Mouse (Mus musculus): ENCODE data around the gene Trpc6. TPM values are rescaled to one million over a fixed set of nuclear protein-coding genes. Genes with fewer than 3 reads are reported as not detected.

Trpc6 gene
- total and polyA plus RNA-seq, 2 experiments, result not detected

- 4% methylated on average over 1 of the region's 1 CpGs for WGBS
- DNase-seq (ENCODE audit: extremely low read depth, low read depth, low spot score), result no peak
- no peaks in the 10 kb centered on the region for H3K36me3 ChIP-seq (ENCODE audit: control insufficient read depth, insufficient read depth, low read length)
- no peak for TF ChIP-seq POLR2A (IDR thresholded peaks at IDR 0.05; ENCODE audit: extremely low read depth, insufficient read depth, low read length)
- no peak for TF ChIP-seq CTCF (IDR thresholded peaks at IDR 0.05; ENCODE audit: low read depth, low read length)
- no peaks in the 10 kb centered on the region for H3K4me1 ChIP-seq (ENCODE audit: control insufficient read depth, insufficient read depth, low read length)
- no peak overlapping the region for H3K27ac ChIP-seq (replicated peaks; ENCODE audit: insufficient read depth, low read depth, low read length)
- no peaks in the 10 kb centered on the region for H3K79me2 ChIP-seq (ENCODE audit: control insufficient read depth, insufficient read depth, low read length)
- H3K9ac ChIP-seq (ENCODE audit: low read depth, low read length), result no peak overlapping the region
- no peaks in the 10 kb centered on the region for H3K27me3 ChIP-seq (ENCODE audit: control insufficient read depth, insufficient read depth, low read length)
- H3K4me3 ChIP-seq (ENCODE audit: insufficient read depth, low read depth, low read length), result no peak overlapping the region
These were observed 53.1 kb downstream of the Trpc6 start for GRCm38 (mm10) chr9:8597089-8597488.

- no peaks in the 10 kb centered on the region for H3K27me3 ChIP-seq (ENCODE audit: control insufficient read depth, insufficient read depth, low read length)
- H3K4me3 ChIP-seq (ENCODE audit: insufficient read depth, low read depth, low read length), result no peak overlapping the region
- TF ChIP-seq POLR2A (IDR thresholded peaks at IDR 0.05; ENCODE audit: extremely low read depth, insufficient read depth, low read length) (no peak), CTCF (IDR thresholded peaks at IDR 0.05; ENCODE audit: low read depth, low read length) (no peak)
These were observed 63.0 kb downstream of the Trpc6 start for GRCm38 (mm10) chr9:8606816-8607491.

GRCm38 (mm10) chr9:8634344-8634743 lies 90.4 kb downstream of the Trpc6 start:
- H3K4me3 ChIP-seq (ENCODE audit: insufficient read depth, low read depth, low read length), result no peak overlapping the region
- H3K4me1 ChIP-seq (ENCODE audit: control insufficient read depth, insufficient read depth, low read length), result no peaks in the 10 kb centered on the region
- no peaks in the 10 kb centered on the region; the same call in 1 of the 2 replicates for H3K27me3 ChIP-seq (ENCODE audit: control insufficient read depth, insufficient read depth, low read length)
- H3K9ac ChIP-seq (ENCODE audit: low read depth, low read length), result no peak overlapping the region
- WGBS, result 75% methylated on average over 2 of the region's 2 CpGs
- no peak for TF ChIP-seq POLR2A (IDR thresholded peaks at IDR 0.05; ENCODE audit: extremely low read depth, insufficient read depth, low read length)
- no peak for TF ChIP-seq CTCF (IDR thresholded peaks at IDR 0.05; ENCODE audit: low read depth, low read length)
- no peaks in the 10 kb centered on the region for H3K79me2 ChIP-seq (ENCODE audit: control insufficient read depth, insufficient read depth, low read length)
- no peak for DNase-seq (ENCODE audit: extremely low read depth, low read depth, low spot score)
- no peaks in the 10 kb centered on the region for H3K36me3 ChIP-seq (ENCODE audit: control insufficient read depth, insufficient read depth, low read length)
- no peak overlapping the region for H3K27ac ChIP-seq (replicated peaks; ENCODE audit: insufficient read depth, low read depth, low read length)

More at GRCm38 (mm10) chr9:8606816-8607491, 63.0 kb downstream of the Trpc6 start:
- no peak for DNase-seq (ENCODE audit: extremely low read depth, low read depth, low spot score)
- H3K79me2 ChIP-seq (ENCODE audit: control insufficient read depth, insufficient read depth, low read length), result no peaks in the 10 kb centered on the region
- no peaks in the 10 kb centered on the region for H3K36me3 ChIP-seq (ENCODE audit: control insufficient read depth, insufficient read depth, low read length)
- H3K27ac ChIP-seq (replicated peaks; ENCODE audit: insufficient read depth, low read depth, low read length), result no peak overlapping the region
- H3K4me1 ChIP-seq (ENCODE audit: control insufficient read depth, insufficient read depth, low read length), result no peaks in the 10 kb centered on the region
- H3K9ac ChIP-seq (ENCODE audit: low read depth, low read length), result no peak overlapping the region

GRCm38 (mm10) chr9:8643453-8643852 lies 99.5 kb downstream of the Trpc6 start:
- Histone ChIP-seq H3K27me3 (ENCODE audit: control insufficient read depth, insufficient read depth, low read length) (no peaks in the 10 kb centered on the region), H3K4me1 (ENCODE audit: control insufficient read depth, insufficient read depth, low read length) (no peaks in the 10 kb centered on the region), H3K79me2 (ENCODE audit: control insufficient read depth, insufficient read depth, low read length) (no peaks in the 10 kb centered on the region), H3K9ac (ENCODE audit: low read depth, low read length) (no peak overlapping the region), H3K36me3 (ENCODE audit: control insufficient read depth, insufficient read depth, low read length) (no peaks in the 10 kb centered on the region), H3K27ac (replicated peaks; ENCODE audit: insufficient read depth, low read depth, low read length) (no peak overlapping the region), H3K4me3 (ENCODE audit: insufficient read depth, low read depth, low read length) (no peak overlapping the region)
- no peak for DNase-seq (ENCODE audit: extremely low read depth, low read depth, low spot score)
- WGBS, result 85% methylated on average over 5 of the region's 5 CpGs
- no peak for TF ChIP-seq CTCF (IDR thresholded peaks at IDR 0.05; ENCODE audit: low read depth, low read length)
- no peak for TF ChIP-seq POLR2A (IDR thresholded peaks at IDR 0.05; ENCODE audit: extremely low read depth, insufficient read depth, low read length)

- Histone ChIP-seq H3K36me3 (ENCODE audit: control insufficient read depth, insufficient read depth, low read length) (no peaks in the 10 kb centered on the region), H3K27ac (replicated peaks; ENCODE audit: insufficient read depth, low read depth, low read length) (no peak overlapping the region), H3K27me3 (ENCODE audit: control insufficient read depth, insufficient read depth, low read length) (no peaks in the 10 kb centered on the region), H3K9ac (ENCODE audit: low read depth, low read length) (no peak overlapping the region), H3K4me1 (ENCODE audit: control insufficient read depth, insufficient read depth, low read length) (no peaks in the 10 kb centered on the region), H3K4me3 (ENCODE audit: insufficient read depth, low read depth, low read length) (no peak overlapping the region), H3K79me2 (ENCODE audit: control insufficient read depth, insufficient read depth, low read length) (no peaks in the 10 kb centered on the region)
- TF ChIP-seq POLR2A (IDR thresholded peaks at IDR 0.05; ENCODE audit: extremely low read depth, insufficient read depth, low read length), result no peak
- TF ChIP-seq CTCF (IDR thresholded peaks at IDR 0.05; ENCODE audit: low read depth, low read length), result no peak
- no peak for DNase-seq (ENCODE audit: extremely low read depth, low read depth, low spot score)
These were observed 111.4 kb downstream of the Trpc6 start for GRCm38 (mm10) chr9:8655347-8655746.

- Histone ChIP-seq H3K9ac (ENCODE audit: low read depth, low read length) (no peak overlapping the region), H3K4me3 (ENCODE audit: insufficient read depth, low read depth, low read length) (no peak overlapping the region), H3K27ac (replicated peaks; ENCODE audit: insufficient read depth, low read depth, low read length) (no peak overlapping the region), H3K79me2 (ENCODE audit: control insufficient read depth, insufficient read depth, low read length) (no peaks in the 10 kb centered on the region), H3K36me3 (ENCODE audit: control insufficient read depth, insufficient read depth, low read length) (no peaks in the 10 kb centered on the region), H3K27me3 (ENCODE audit: control insufficient read depth, insufficient read depth, low read length) (no peaks in the 10 kb centered on the region), H3K4me1 (ENCODE audit: control insufficient read depth, insufficient read depth, low read length) (no peaks in the 10 kb centered on the region)
- 56% methylated on average over 1 of the region's 1 CpGs for WGBS
- no peak for TF ChIP-seq CTCF (IDR thresholded peaks at IDR 0.05; ENCODE audit: low read depth, low read length)
- no peak for TF ChIP-seq POLR2A (IDR thresholded peaks at IDR 0.05; ENCODE audit: extremely low read depth, insufficient read depth, low read length)
- DNase-seq (ENCODE audit: extremely low read depth, low read depth, low spot score), result no peak
These were observed 129.0 kb downstream of the Trpc6 start for GRCm38 (mm10) chr9:8672944-8673343.
